Mouse (Mus musculus) hindbrain, embryonic 10.5 days (tissue): ENCODE results near the gene Mesd. TPM values are rescaled to one million over a fixed set of nuclear protein-coding genes. Genes with fewer than 3 reads are reported as not detected.

ENCODE experiments used
- DNase-seq: peaks from one replicate; pipeline ENCODE4 v3.0.0-alpha.2; 2017; ENCODE audit warnings: low spot score
- H3K27ac ChIP-seq: fragments of 300-500 bp; sonication (generic); 2 replicates; pipeline ENCODE4 v1.5.1; 2016; ENCODE audit warnings: mild to moderate bottlenecking, moderate library complexity
- H3K27me3 ChIP-seq: fragments of 300-500 bp; sonication (generic); 2 replicates; pipeline ENCODE4 v1.6.1; 2016; ENCODE audit warnings: mild to moderate bottlenecking; ENCODE audit not compliant: poor library complexity, insufficient read depth, severe bottlenecking
- H3K36me3 ChIP-seq: fragments of 300-500 bp; sonication (generic); 2 replicates; pipeline ENCODE4 v1.6.1; 2016; ENCODE audit warnings: mild to moderate bottlenecking, moderate library complexity
- H3K4me1 ChIP-seq: fragments of 300-500 bp; sonication (generic); replicated peaks from 2 replicates; pipeline ENCODE4 v1.6.1; 2016; ENCODE audit warnings: mild to moderate bottlenecking
- H3K4me3 ChIP-seq: fragments of 300-500 bp; sonication (generic); 2 replicates; pipeline ENCODE4 v1.5.1; 2016; ENCODE audit warnings: mild to moderate bottlenecking, moderate library complexity
- H3K9me3 ChIP-seq: fragments of 300-500 bp; sonication (generic); 2 replicates; pipeline ENCODE4 v1.6.1; 2016; ENCODE audit warnings: mild to moderate bottlenecking, moderate library complexity
- WGBS: fragments of 180-500 bp; shearing (Covaris S2); methylation state at CpG from one replicate; pipeline ENCODE4 v1.1.7; 2016; 5-methylcytosine and 5-hydroxymethylcytosine counted together
- polyA plus RNA-seq: library from polyadenylated mRNA; unstranded; fragments of >200 nt; fragmentation: Nextera tagmentation; extraction: Ambion mirVana; gene quantifications from 2 replicates; pipeline ENCODE4 v1.2.1, GENCODE M21; 2016

Gene Mesd
- polyA plus RNA-seq, 1 experiment from 2014 or later: 73.4 TPM

- Histone ChIP-seq H3K27me3 (no peaks in the 10 kb centered on the region), H3K36me3 (no peaks in the 10 kb centered on the region), H3K27ac (no peak overlapping the region), H3K9me3 (no peaks in the 10 kb centered on the region), H3K4me1 (peaks cover 6% of the 10 kb centered on the region), H3K4me3 (no peak overlapping the region)
- no peak for DNase-seq
- 75% methylated on average over 2 of the region's 2 CpGs for WGBS
Measured at GRCm38 (mm10) chr7:83857208-83857488, 27.1 kb upstream of the Mesd start.

- H3K9me3 ChIP-seq: no peaks in the 10 kb centered on the region
- no peak overlapping the region for H3K27ac ChIP-seq
- H3K4me1 ChIP-seq: no peaks in the 10 kb centered on the region
- 87% methylated on average over 3 of the region's 3 CpGs for WGBS
- no peak for DNase-seq
- no peaks in the 10 kb centered on the region for H3K27me3 ChIP-seq
- no peak overlapping the region for H3K4me3 ChIP-seq
- H3K36me3 ChIP-seq: no peaks in the 10 kb centered on the region
Measured at GRCm38 (mm10) chr7:83857921-83858320, 26.3 kb upstream of the Mesd start.

GRCm38 (mm10) chr7:83859378-83860083, 24.7 kb upstream of the Mesd start:
- no peak for DNase-seq
- no peak overlapping the region for H3K4me3 ChIP-seq
- no peaks in the 10 kb centered on the region for H3K36me3 ChIP-seq
- H3K9me3 ChIP-seq: no peaks in the 10 kb centered on the region
- WGBS: 69% methylated on average over 4 of the region's 4 CpGs
- no peaks in the 10 kb centered on the region for H3K4me1 ChIP-seq
- no peak overlapping the region for H3K27ac ChIP-seq
- no peaks in the 10 kb centered on the region for H3K27me3 ChIP-seq

GRCm38 (mm10) chr7:83863554-83863953, 20.7 kb upstream of the Mesd start:
- no peak for DNase-seq
- H3K27ac ChIP-seq: no peak overlapping the region
- no peaks in the 10 kb centered on the region for H3K36me3 ChIP-seq
- H3K4me1 ChIP-seq: peaks cover 3% of the 10 kb centered on the region
- no peaks in the 10 kb centered on the region for H3K9me3 ChIP-seq
- WGBS: 46% methylated on average over 2 of the region's 2 CpGs
- H3K27me3 ChIP-seq: no peaks in the 10 kb centered on the region
- no peak overlapping the region for H3K4me3 ChIP-seq

- WGBS: 85% methylated on average over 3 of the region's 3 CpGs
- H3K4me1 ChIP-seq: peaks cover 16% of the 10 kb centered on the region
- H3K27me3 ChIP-seq: no peaks in the 10 kb centered on the region
- no peak overlapping the region for H3K4me3 ChIP-seq
- DNase-seq: no peak
- no peak overlapping the region for H3K27ac ChIP-seq
- no peaks in the 10 kb centered on the region for H3K36me3 ChIP-seq
- H3K9me3 ChIP-seq: no peaks in the 10 kb centered on the region
Measured at GRCm38 (mm10) chr7:83868200-83868599, 16.1 kb upstream of the Mesd start.

GRCm38 (mm10) chr7:83869839-83870543, 14.3 kb upstream of the Mesd start:
- no peak overlapping the region for H3K4me3 ChIP-seq
- peaks cover 16% of the 10 kb centered on the region for H3K4me1 ChIP-seq
- DNase-seq: no peak
- H3K27ac ChIP-seq: no peak overlapping the region
- no peaks in the 10 kb centered on the region for H3K36me3 ChIP-seq
- no peaks in the 10 kb centered on the region for H3K27me3 ChIP-seq
- 48% methylated on average over 5 of the region's 5 CpGs for WGBS
- H3K9me3 ChIP-seq: no peaks in the 10 kb centered on the region

- H3K27ac ChIP-seq: no peak overlapping the region
- peaks cover 1% of the 10 kb centered on the region; the same call in 1 of the 2 replicates for H3K9me3 ChIP-seq
- no peak for DNase-seq
- WGBS: 81% methylated on average over 3 of the region's 3 CpGs
- H3K4me3 ChIP-seq: no peak overlapping the region
- H3K4me1 ChIP-seq: peaks cover 47% of the 10 kb centered on the region
- peaks cover 21% of the 10 kb centered on the region for H3K36me3 ChIP-seq
- no peaks in the 10 kb centered on the region for H3K27me3 ChIP-seq
Measured at GRCm38 (mm10) chr7:83877088-83877487, 7.2 kb upstream of the Mesd start.

- Histone ChIP-seq H3K27ac (peak overlapping the region; percentile 82), H3K4me3 (peak overlapping the region; percentile 18), H3K9me3 (peaks cover 6% of the 10 kb centered on the region; the same call in 1 of the 2 replicates), H3K27me3 (no peaks in the 10 kb centered on the region), H3K36me3 (peaks cover 26% of the 10 kb centered on the region), H3K4me1 (peaks cover 64% of the 10 kb centered on the region)
- 13% methylated on average over 5 of the region's 5 CpGs for WGBS
- DNase-seq: peak; percentile 31
Measured at GRCm38 (mm10) chr7:83878676-83879448, 5.4 kb upstream of the Mesd start.

- peak overlapping the region; percentile 99 for H3K27ac ChIP-seq
- DNase-seq: no peak
- H3K4me3 ChIP-seq: peak overlapping the region; percentile 86
- peaks cover 17% of the 10 kb centered on the region for H3K36me3 ChIP-seq
- H3K4me1 ChIP-seq: peaks cover 78% of the 10 kb centered on the region
- WGBS: 90% methylated on average over 35 of the region's 35 CpGs
- H3K9me3 ChIP-seq: peaks cover 6% of the 10 kb centered on the region; the same call in 1 of the 2 replicates
- H3K27me3 ChIP-seq: no peaks in the 10 kb centered on the region
Measured at GRCm38 (mm10) chr7:83882150-83882632, 2.1 kb upstream of the Mesd start.

- Histone ChIP-seq H3K27me3 (no peaks in the 10 kb centered on the region), H3K9me3 (peaks cover 6% of the 10 kb centered on the region; the same call in 1 of the 2 replicates), H3K4me1 (peaks cover 75% of the 10 kb centered on the region), H3K36me3 (peaks cover 15% of the 10 kb centered on the region), H3K27ac (peak overlapping the region; percentile 99), H3K4me3 (peak overlapping the region; percentile 86)
- WGBS: 22% methylated on average over 56 of the region's 56 CpGs
- DNase-seq: peak; percentile 59
Measured at GRCm38 (mm10) chr7:83882633-83883275, 1.5 kb upstream of the Mesd start.

- peak; percentile 76 for DNase-seq
Measured at GRCm38 (mm10) chr7:83883276-83884020, 818 bp upstream of the Mesd start.

More at GRCm38 (mm10) chr7:83883276-83884020, 818 bp upstream of the Mesd start:
- Histone ChIP-seq H3K4me1 (peaks cover 68% of the 10 kb centered on the region), H3K4me3 (peak overlapping the region; percentile 86), H3K9me3 (peaks cover 6% of the 10 kb centered on the region; the same call in 1 of the 2 replicates), H3K36me3 (peaks cover 12% of the 10 kb centered on the region), H3K27ac (peak overlapping the region; percentile 99), H3K27me3 (no peaks in the 10 kb centered on the region)
- WGBS: under 1% methylated on average over 91 of the region's 91 CpGs
